Mouse (Mus musculus) spleen, adult 2 months (tissue): ENCODE results near the gene Ccdc69. TPM values are rescaled to one million over a fixed set of nuclear protein-coding genes. Genes with fewer than 3 reads are reported as not detected.
A peak's percentile ranks its signal among the peaks of the same experiment; 100 is the strongest.

Experiments used
- DNase-seq, 2 experiments: peaks; one replicate each; pipeline versions ENCODE4 v3.0.0 to v3.0.0-alpha.2; 2012 to 2021; ENCODE audit warnings: low spot score in 2 of 2, low read depth in 1 of 2
- H3K27ac ChIP-seq: fragments of 200-500 bp; 2 replicates; pipeline ENCODE4 v1.5.1; 2012; ENCODE audit warnings: low read length, inconsistent platforms; ENCODE audit not compliant: insufficient read depth
- H3K27me3 ChIP-seq: fragments of 200-500 bp; 2 replicates; pipeline ENCODE4 v1.6.1; 2012; ENCODE audit warnings: mild to moderate bottlenecking, moderate library complexity, low read length, inconsistent platforms; ENCODE audit not compliant: control insufficient read depth, insufficient read depth
- H3K36me3 ChIP-seq: fragments of 200-500 bp; 2 replicates; pipeline ENCODE4 v1.6.1; 2012; ENCODE audit warnings: mild to moderate bottlenecking, low read length, inconsistent platforms; ENCODE audit not compliant: control insufficient read depth, insufficient read depth
- H3K4me1 ChIP-seq: fragments of 200-500 bp; 2 replicates; pipeline ENCODE4 v1.6.1; 2011; ENCODE audit warnings: inconsistent platforms; ENCODE audit not compliant: control insufficient read depth, insufficient read depth, insufficient read length
- H3K4me3 ChIP-seq: fragments of 200-500 bp; 2 replicates; pipeline ENCODE4 v1.5.1; 2011; ENCODE audit warnings: mild to moderate bottlenecking, inconsistent platforms; ENCODE audit not compliant: insufficient read depth, insufficient read length; ENCODE audit errors: extremely low read depth
- CTCF ChIP-seq: fragments of 200-500 bp; IDR thresholded peaks from 2 replicates; pipeline ENCODE4 v1.5.1; 2011; ENCODE audit warnings: mild to moderate bottlenecking, inconsistent platforms; ENCODE audit not compliant: insufficient read depth, insufficient read length, insufficient replicate concordance; ENCODE audit errors: extremely low read depth
- POLR2A ChIP-seq: fragments of 200-500 bp; IDR thresholded peaks from 2 replicates; pipeline ENCODE4 v1.6.1; 2011; ENCODE audit warnings: low read depth, low read length, inconsistent platforms
- WGBS: fragments of 180-500 bp; shearing (Covaris S2); methylation state at CpG from one replicate; pipeline ENCODE4 v1.1.7; 2018; 5-methylcytosine and 5-hydroxymethylcytosine counted together
- polyA plus RNA-seq: library from polyadenylated mRNA; depleted of rRNA; stranded (reverse); fragments of >200 nt; gene quantifications from 2 replicates; pipeline ENCODE4 v1.2.3, GENCODE M21; 2012

Gene Ccdc69
- polyA plus RNA-seq, 1 experiment: 10.6 TPM

GRCm38 (mm10) chr11:55105389-55105788 lies 27.5 kb upstream of the Ccdc69 start:
- peaks cover 5% of the 10 kb centered on the region; the same call in 1 of the 2 replicates for H3K4me1 ChIP-seq
- no peak for DNase-seq
- H3K4me3 ChIP-seq: no peak overlapping the region
- TF ChIP-seq POLR2A (no peak), CTCF (no peak)
- H3K27ac ChIP-seq: no peak overlapping the region
- no peaks in the 10 kb centered on the region for H3K27me3 ChIP-seq
- WGBS: 80% methylated on average over 4 of the region's 4 CpGs
- peaks cover 57% of the 10 kb centered on the region for H3K36me3 ChIP-seq

- peaks cover 38% of the 10 kb centered on the region for H3K36me3 ChIP-seq
- no peak for DNase-seq
- TF ChIP-seq CTCF: no peak
- TF ChIP-seq POLR2A: no peak
- no peak overlapping the region for H3K4me3 ChIP-seq
- peaks cover 13% of the 10 kb centered on the region for H3K4me1 ChIP-seq
- H3K27ac ChIP-seq: no peak overlapping the region
- WGBS: 89% methylated on average over 3 of the region's 3 CpGs
- H3K27me3 ChIP-seq: no peaks in the 10 kb centered on the region
Measured at GRCm38 (mm10) chr11:55103229-55103628, 25.3 kb upstream of the Ccdc69 start.

- Histone ChIP-seq H3K4me1 (peaks cover 13% of the 10 kb centered on the region), H3K27ac (no peak overlapping the region), H3K36me3 (peaks cover 30% of the 10 kb centered on the region), H3K27me3 (no peaks in the 10 kb centered on the region), H3K4me3 (no peak overlapping the region)
- TF ChIP-seq CTCF (no peak), POLR2A (no peak)
- no peak for DNase-seq
- 87% methylated on average over 3 of the region's 3 CpGs for WGBS
Measured at GRCm38 (mm10) chr11:55102015-55102414, 24.1 kb upstream of the Ccdc69 start.

- TF ChIP-seq CTCF (no peak), POLR2A (no peak)
- peaks cover 13% of the 10 kb centered on the region for H3K4me1 ChIP-seq
- peak; percentile 34 to 39 for DNase-seq
- whole genome bisulfite sequencing: 16% methylated on average over 4 of the region's 4 CpGs
- H3K27ac ChIP-seq: peak overlapping the region; percentile 72
- H3K4me3 ChIP-seq: peak overlapping the region; percentile 40
- H3K27me3 ChIP-seq: no peaks in the 10 kb centered on the region
- H3K36me3 ChIP-seq: peaks cover 17% of the 10 kb centered on the region
Measured at GRCm38 (mm10) chr11:55099868-55100267, 21.9 kb upstream of the Ccdc69 start.

GRCm38 (mm10) chr11:55099019-55099771 lies 21.3 kb upstream of the Ccdc69 start:
- H3K4me1 ChIP-seq: peaks cover 13% of the 10 kb centered on the region
- DNase-seq: no peak
- no peak for TF ChIP-seq CTCF
- no peak for TF ChIP-seq POLR2A
- WGBS: 61% methylated on average over 8 of the region's 8 CpGs
- peak overlapping the region; percentile 88 for H3K4me3 ChIP-seq
- H3K36me3 ChIP-seq: peaks cover 14% of the 10 kb centered on the region
- H3K27me3 ChIP-seq: no peaks in the 10 kb centered on the region
- peak overlapping the region; percentile 91; the same call in 1 of the 2 replicates for H3K27ac ChIP-seq

GRCm38 (mm10) chr11:55098189-55098915 lies 20.4 kb upstream of the Ccdc69 start:
- 5% methylated on average over 24 of the region's 24 CpGs for WGBS

More at GRCm38 (mm10) chr11:55098189-55098915, 20.4 kb upstream of the Ccdc69 start:
- no peak for DNase-seq
- Histone ChIP-seq H3K4me3 (peak overlapping the region; percentile 88), H3K27me3 (no peaks in the 10 kb centered on the region), H3K36me3 (peaks cover 6% of the 10 kb centered on the region; the same call in 1 of the 2 replicates), H3K4me1 (peaks cover 13% of the 10 kb centered on the region), H3K27ac (peak overlapping the region; percentile 91)
- TF ChIP-seq POLR2A (no peak), CTCF (no peak)
